In the genomic region with DNA sequence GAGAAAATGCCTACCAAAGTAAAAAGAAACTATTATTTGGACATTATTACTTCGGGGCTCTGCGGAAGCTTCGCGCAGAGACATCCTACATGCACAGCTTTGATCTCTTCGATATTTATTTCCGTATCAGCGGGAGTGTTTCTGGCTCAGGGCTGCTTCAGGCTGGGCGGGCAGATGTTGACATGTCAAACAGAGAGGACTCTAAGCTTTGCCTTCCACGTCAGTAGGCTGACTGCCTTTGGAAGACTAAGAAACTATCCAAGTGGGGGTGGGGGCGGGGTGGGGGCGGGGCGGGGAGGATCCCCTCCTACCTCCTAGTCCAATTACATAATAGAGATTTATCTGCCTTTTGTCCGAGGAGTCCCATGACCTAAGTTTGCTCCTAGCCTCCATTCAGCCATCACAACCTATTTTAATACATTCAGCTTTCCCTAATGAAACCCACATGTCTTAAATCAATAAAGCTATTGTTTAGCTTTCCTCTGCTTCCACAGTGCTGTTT, we compare ENCODE assay signal across 9 mouse cellular contexts.
DNase-seq lines count a peak whose midpoint lies in the region; ATAC-seq and TF ChIP-seq lines count a peak whose summit lies in the region.
"Had no signal": no experiment of that assay in that cellular context is flagged by ENCODE, and none has a peak within 500 bp of the region (broad histone marks: within the 10 kb centered on the region; RNA-seq: fewer than 3 reads in every experiment).

No protein-coding gene starts in this region.

- H3K4me3 ChIP-seq in forebrain, embryonic 10.5 days: peak overlapping the region; percentile 16; the same call in 1 of the 2 replicates
- no peak overlapping the region for H3K4me3 ChIP-seq in intestine, postnatal 0 days (ENCODE audit: low read depth, low read length)
- H3K4me3 ChIP-seq in neural tube, embryonic 13.5 days: no peak overlapping the region

- peak; percentile 75 for ATAC-seq in intestine, postnatal 0 days
- peak; percentile 81 for ATAC-seq in neural tube, embryonic 13.5 days (ENCODE audit: low read depth)
- ATAC-seq: inflammation-experienced regulatory T-cells, adult 6 months had no signal

- peak; percentile 25 for DNase-seq in left cerebral cortex, postnatal 4 days
- no peak for DNase-seq in left cerebral cortex, postnatal 36 days (ENCODE audit: low spot score in 2 of 2)
- DNase-seq in forebrain, embryonic 10.5 days (ENCODE audit: extremely low spot score, low spot score): peak; percentile 56
- DNase-seq in adrenal gland, adult 18-20 months (ENCODE audit: low spot score in 2 of 2): no peak
- no peak for DNase-seq in gastrocnemius, postnatal 36 days
- no peak for DNase-seq in thymus, postnatal 0 days (ENCODE audit: low spot score)

- no peaks in the 10 kb centered on the region for H3K9me3 ChIP-seq in forebrain, embryonic 10.5 days
- H3K9me3 ChIP-seq in intestine, postnatal 0 days (ENCODE audit: control insufficient read depth): no peaks in the 10 kb centered on the region
- H3K9me3 ChIP-seq in neural tube, embryonic 13.5 days: no peaks in the 10 kb centered on the region

- peak overlapping the region; percentile 38; the same call in 1 of the 2 replicates for H3K4me2 ChIP-seq in intestine, postnatal 0 days (replicated peaks; ENCODE audit: low read depth)
- H3K4me2 ChIP-seq in neural tube, embryonic 13.5 days: peak overlapping the region; percentile 34

- intact Hi-C loops in left cerebral cortex, postnatal 4 days (cut with DNase I): no loop called here
- intact Hi-C loops in left cerebral cortex, postnatal 36 days (cut with DNase I): loop anchor here (5.0 kb wide), 1 partner anchor 231 kb away; no protein-coding TSS in a partner anchor
- intact Hi-C loops in gastrocnemius, postnatal 36 days (cut with DNase I): no loop called here

- no peak overlapping the region for H3K9ac ChIP-seq in intestine, postnatal 0 days (ENCODE audit: low read depth, low read length)
- H3K9ac ChIP-seq in neural tube, embryonic 13.5 days: no peak overlapping the region

- H3K4me1 ChIP-seq in forebrain, embryonic 10.5 days: peaks cover 41% of the 10 kb centered on the region
- no peaks in the 10 kb centered on the region for H3K4me1 ChIP-seq in intestine, postnatal 0 days (replicated peaks; ENCODE audit: control insufficient read depth, insufficient read depth, low read length)
- H3K4me1 ChIP-seq in neural tube, embryonic 13.5 days (replicated peaks): peaks cover 18% of the 10 kb centered on the region

- 24% methylated on average over 13 of the region's 13 CpGs for WGBS in forebrain, embryonic 10.5 days
- WGBS in intestine, postnatal 0 days: 36% methylated on average over 13 of the region's 13 CpGs
- 23% methylated on average over 13 of the region's 13 CpGs for WGBS in neural tube, embryonic 13.5 days

- peak overlapping the region; percentile 51 for H3K27ac ChIP-seq in forebrain, embryonic 10.5 days
- H3K27ac ChIP-seq in intestine, postnatal 0 days (ENCODE audit: low read depth, low read length): no peak overlapping the region
- peak overlapping the region; percentile 61 for H3K27ac ChIP-seq in neural tube, embryonic 13.5 days (replicated peaks)

- H3K27me3 ChIP-seq in forebrain, embryonic 10.5 days (ENCODE audit: poor library complexity, severe bottlenecking): peaks cover 21% of the 10 kb centered on the region; the same call in 1 of the 2 replicates
- H3K27me3 ChIP-seq in intestine, postnatal 0 days (replicated peaks; ENCODE audit: control insufficient read depth, insufficient read depth, low read length): no peaks in the 10 kb centered on the region
- no peaks in the 10 kb centered on the region for H3K27me3 ChIP-seq in neural tube, embryonic 13.5 days

- no peaks in the 10 kb centered on the region for H3K36me3 ChIP-seq in forebrain, embryonic 10.5 days (replicated peaks)
- H3K36me3 ChIP-seq in intestine, postnatal 0 days (ENCODE audit: control insufficient read depth, insufficient read depth): no peaks in the 10 kb centered on the region
- H3K36me3 ChIP-seq in neural tube, embryonic 13.5 days: no peaks in the 10 kb centered on the region

- TF ChIP-seq CTCF in intestine, postnatal 0 days (IDR thresholded peaks at IDR 0.05; ENCODE audit: low read depth): no peak

Comparison
In these comparisons a context has a peak if more than half of its experiments do, and no peak if none do; other contexts are left out.
1. DNase-seq: peak in left cerebral cortex, postnatal 4 days (single experiment) and forebrain, embryonic 10.5 days (single experiment); none in left cerebral cortex, postnatal 36 days (0 of 2), adrenal gland, adult 18-20 months (0 of 2), gastrocnemius, postnatal 36 days (0 of 2) and thymus, postnatal 0 days (single experiment).